Mouse (Mus musculus) MEL (cell line): ENCODE measurements around the gene Rasgrp3.

Source experiments
- CTCF ChIP-seq, 3 experiments: IDR thresholded peaks in 2 of 3; conservative IDR thresholded peaks in 1 of 3; 2 replicates each; pipeline ENCODE4 v1.5.1; 2011 to 2012; ENCODE audit warnings: low read length in 3 of 3, low read depth in 2 of 3, mild to moderate bottlenecking in 2 of 3, improper control_type of control experiment in 1 of 3, inconsistent platforms in 1 of 3, mixed read lengths in 1 of 3, moderate library complexity in 1 of 3; ENCODE audit not compliant: control insufficient read depth in 1 of 3, insufficient read depth in 1 of 3, poor library complexity in 1 of 3, severe bottlenecking in 1 of 3
- TAL1 ChIP-seq: IDR thresholded peaks from 2 replicates; pipeline ENCODE4 v1.6.1; 2012; ENCODE audit warnings: mild to moderate bottlenecking, inconsistent platforms, low read length, moderate library complexity, mixed read lengths
- TCF12 ChIP-seq: IDR thresholded peaks from 2 replicates; pipeline ENCODE4 v1.6.1; 2014; ENCODE audit warnings: low read depth, mild to moderate bottlenecking, inconsistent platforms, low read length, improper control_type of control experiment, moderate library complexity

DNA sequence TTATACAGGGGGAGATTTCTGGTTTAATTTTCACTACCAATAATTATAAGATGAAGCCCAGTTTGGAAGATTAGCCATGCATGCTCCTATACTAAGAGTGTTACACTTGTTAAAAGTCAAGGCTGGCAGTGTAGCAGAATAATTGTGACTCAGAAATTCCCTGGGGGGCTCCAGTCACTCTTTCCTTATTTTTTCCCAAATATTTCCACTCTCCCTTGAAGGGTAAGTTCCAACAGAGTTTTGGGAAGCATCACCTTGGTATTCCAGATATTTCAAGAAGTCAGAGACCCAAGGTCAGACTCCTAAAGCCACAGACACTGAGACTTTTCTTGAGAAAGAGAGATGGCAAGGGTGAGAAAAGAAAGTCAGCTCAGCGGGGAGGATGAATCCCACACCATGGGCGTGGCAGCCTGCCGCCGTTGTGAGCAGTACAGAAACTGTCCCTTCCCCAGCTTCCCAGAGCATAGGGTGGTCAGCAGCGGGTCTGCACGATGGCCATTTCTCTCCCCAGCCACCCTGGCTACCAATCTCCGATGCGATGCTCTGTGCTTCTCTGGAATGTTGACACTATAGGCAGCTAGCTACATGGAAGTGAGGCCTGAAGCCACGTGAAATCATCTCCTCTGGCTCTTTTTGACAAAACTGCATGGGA lies 28.8 kb downstream of the Rasgrp3 start:
- TF ChIP-seq CTCF (IDR thresholded peaks at IDR 0.05 in 2 of 3, conservative IDR thresholded peaks at IDR 0.05 in 1 of 3; ENCODE audit: control insufficient read depth in 1 of 3, insufficient read depth in 1 of 3, low read depth in 2 of 3, low read length in 3 of 3, poor library complexity in 1 of 3, severe bottlenecking in 1 of 3) (no peak), TCF12 (no peak), TAL1 (no peak)
